Mouse (Mus musculus): Measurements from ENCODE around the gene Gm18336. TPM values are rescaled to one million over a fixed set of nuclear protein-coding genes. Genes with fewer than 3 reads are reported as not detected.
"Not testable (repeated sequence)": the region's sequence is repeated elsewhere in the genome, so short reads cannot be mapped to it uniquely, and the experiment has no call there.

Gm18336 gene
- total RNA-seq (2017) = not detected in 3 replicates

- ATAC-seq (replicated peaks; ENCODE audit: insufficient number of reproducible peaks, low FRiP score, low TSS enrichment, poor library complexity, severe bottlenecking) = not testable (repeated sequence)
Measured at GRCm38 (mm10) chrX:73398636-73399035, at the start of gene Gm18336. Gene Gm18336, minus strand, starts transcription at chrX:73398736.

GRCm38 (mm10) chrX:73441428-73441827, 42.9 kb upstream of the Gm18336 start:
- ATAC-seq (replicated peaks; ENCODE audit: insufficient number of reproducible peaks, low FRiP score, low TSS enrichment, poor library complexity, severe bottlenecking) = no peak

DNA sequence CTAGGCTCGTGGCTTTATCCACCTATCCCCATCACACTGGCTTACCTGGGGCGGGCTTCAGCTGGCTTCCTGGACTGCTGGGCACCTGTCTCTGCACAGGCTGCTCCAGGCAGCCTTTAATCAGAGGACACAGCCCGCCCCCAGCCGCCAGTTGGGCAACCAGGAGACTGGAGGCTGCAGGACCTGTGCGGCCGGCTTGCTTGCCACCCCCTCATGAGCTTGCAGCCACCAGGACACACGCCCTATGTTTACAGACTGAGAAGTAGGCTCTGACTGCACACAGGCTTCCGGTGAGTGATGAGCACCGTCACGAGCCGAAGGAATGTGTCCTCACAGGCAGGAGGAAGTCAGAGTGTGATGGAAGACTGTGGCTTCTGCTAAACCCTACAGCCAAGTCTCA, 36.7 kb upstream of the Gm18336 start, which contains the start of gene Trex2:
Gene Trex2 (minus strand): TSS at position 93 of the 400 bp plus-strand sequence.
- no peak for ATAC-seq (replicated peaks; ENCODE audit: insufficient number of reproducible peaks, low FRiP score, low TSS enrichment, poor library complexity, severe bottlenecking)

- no peak for ATAC-seq (replicated peaks; ENCODE audit: insufficient number of reproducible peaks, low FRiP score, low TSS enrichment, poor library complexity, severe bottlenecking)
Measured at GRCm38 (mm10) chrX:73432850-73433249, 34.3 kb upstream of the Gm18336 start.

GRCm38 (mm10) chrX:73430036-73430435, 31.5 kb upstream of the Gm18336 start:
- no peak for ATAC-seq (replicated peaks; ENCODE audit: insufficient number of reproducible peaks, low FRiP score, low TSS enrichment, poor library complexity, severe bottlenecking)

GRCm38 (mm10) chrX:73412767-73413166, 14.2 kb upstream of the Gm18336 start:
- ATAC-seq (replicated peaks; ENCODE audit: insufficient number of reproducible peaks, low FRiP score, low TSS enrichment, poor library complexity, severe bottlenecking) = no peak

- ATAC-seq (replicated peaks; ENCODE audit: insufficient number of reproducible peaks, low FRiP score, low TSS enrichment, poor library complexity, severe bottlenecking) = no peak
Measured at GRCm38 (mm10) chrX:73410880-73411517, 12.5 kb upstream of the Gm18336 start, which contains the start of gene Zfp92. Gene Zfp92, plus strand, starts transcription at chrX:73411096.

DNA sequence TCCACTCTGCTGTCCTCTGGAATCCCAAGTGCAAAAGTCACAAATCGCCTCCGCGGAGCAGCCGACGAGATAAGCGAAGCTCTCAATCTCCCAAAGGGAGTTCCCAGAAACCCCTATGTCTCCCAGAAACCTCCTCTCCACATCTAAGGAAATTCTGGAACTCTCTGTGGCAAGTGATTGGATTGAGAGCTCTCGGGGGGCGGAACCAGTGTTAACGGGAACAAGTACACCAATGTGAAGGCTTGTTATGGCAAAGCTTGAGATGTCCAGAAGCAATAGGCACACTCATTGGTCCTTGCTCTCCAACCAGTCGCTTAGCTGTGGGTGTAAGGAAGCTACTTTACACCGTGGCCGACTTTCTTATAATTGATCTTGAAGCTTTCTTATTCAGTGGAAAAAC, 3.1 kb upstream of the Gm18336 start:
- no peak for ATAC-seq (replicated peaks; ENCODE audit: insufficient number of reproducible peaks, low FRiP score, low TSS enrichment, poor library complexity, severe bottlenecking)

DNA sequence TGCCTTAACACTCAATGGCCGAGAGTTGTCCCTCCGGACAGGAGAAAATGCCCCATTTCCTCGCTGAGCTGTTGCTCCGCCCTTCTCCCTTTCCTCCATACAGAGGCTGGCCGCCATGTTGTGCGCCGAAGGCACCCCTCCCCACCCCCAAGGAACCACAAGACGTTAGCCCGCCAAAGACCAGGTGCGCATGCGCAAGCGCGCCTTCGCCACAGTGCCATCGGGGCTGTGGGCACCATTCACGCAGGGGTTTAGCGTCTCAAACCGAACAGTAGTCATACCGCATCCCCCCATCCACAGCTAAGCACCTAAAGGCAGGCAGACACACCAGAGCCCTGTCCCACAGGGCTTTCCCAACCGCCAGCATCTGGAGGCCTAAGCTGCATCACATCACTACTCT, 2.4 kb upstream of the Gm18336 start:
- no peak for ATAC-seq (replicated peaks; ENCODE audit: insufficient number of reproducible peaks, low FRiP score, low TSS enrichment, poor library complexity, severe bottlenecking)

DNA sequence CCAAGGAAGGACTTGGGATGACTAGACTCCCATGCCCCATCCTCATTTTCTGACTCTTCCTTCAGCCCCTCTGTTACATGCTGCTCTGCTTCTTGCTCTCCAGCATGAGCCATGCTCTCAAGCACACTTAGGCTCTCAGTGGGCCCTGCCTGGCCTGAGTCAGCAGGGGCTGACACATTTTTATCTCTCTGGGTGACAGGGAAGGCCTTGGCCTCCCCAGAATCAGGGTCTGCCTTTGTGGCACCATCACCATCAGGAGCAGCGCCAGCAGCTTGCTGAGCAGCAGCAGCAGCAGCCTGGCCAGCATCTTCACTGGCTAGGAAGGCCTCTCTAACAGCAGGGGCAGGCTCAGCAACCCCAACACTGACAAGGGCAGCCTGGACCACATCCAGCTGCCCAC, 2.1 kb downstream of the Gm18336 start:
- ATAC-seq (replicated peaks; ENCODE audit: insufficient number of reproducible peaks, low FRiP score, low TSS enrichment, poor library complexity, severe bottlenecking) = no peak

- ATAC-seq (replicated peaks; ENCODE audit: insufficient number of reproducible peaks, low FRiP score, low TSS enrichment, poor library complexity, severe bottlenecking) = no peak
Measured at GRCm38 (mm10) chrX:73391481-73391880, 7.1 kb downstream of the Gm18336 start.

GRCm38 (mm10) chrX:73384924-73385323, 13.6 kb downstream of the Gm18336 start:
- no peak for ATAC-seq (replicated peaks; ENCODE audit: insufficient number of reproducible peaks, low FRiP score, low TSS enrichment, poor library complexity, severe bottlenecking)

DNA sequence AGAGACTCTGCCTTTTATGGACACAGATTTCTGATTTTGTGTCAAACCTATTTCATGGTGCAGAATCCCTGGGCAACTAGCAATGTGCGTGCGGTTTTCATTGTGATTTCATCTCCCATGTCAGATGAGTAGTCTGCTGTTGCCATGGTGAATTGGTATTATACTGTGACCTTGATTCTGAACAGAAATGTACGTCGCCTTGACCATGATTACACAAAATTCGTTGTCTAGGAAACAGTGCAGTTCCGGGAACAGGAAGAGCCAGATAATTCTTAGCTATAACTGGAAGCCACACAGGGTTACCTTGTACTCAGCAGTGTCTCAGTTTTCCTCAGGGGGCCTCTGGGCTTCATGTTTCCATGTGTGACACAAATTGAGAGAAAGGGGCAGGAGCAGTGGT, 14.1 kb downstream of the Gm18336 start:
- no peak for ATAC-seq (replicated peaks; ENCODE audit: insufficient number of reproducible peaks, low FRiP score, low TSS enrichment, poor library complexity, severe bottlenecking)

DNA sequence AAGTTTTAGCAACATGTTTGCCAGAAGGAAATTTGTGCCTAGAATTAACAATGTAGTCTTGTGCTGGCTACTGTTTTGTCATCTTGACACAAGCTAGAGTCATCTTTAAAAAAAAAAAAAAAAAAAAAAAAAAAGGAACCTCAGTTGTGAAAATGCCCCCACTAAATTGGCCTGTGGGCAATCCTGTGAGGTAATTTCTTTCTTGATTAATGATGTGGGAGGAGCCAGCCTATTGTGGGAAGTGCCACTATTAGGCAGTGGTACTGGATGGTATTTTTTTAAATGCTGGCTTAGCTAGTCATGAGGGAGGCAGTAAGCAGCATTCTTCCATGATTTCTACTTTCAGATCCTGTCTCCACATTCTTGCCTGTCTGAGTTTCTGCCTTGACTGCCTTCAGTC, 35.2 kb downstream of the Gm18336 start:
- ATAC-seq (replicated peaks; ENCODE audit: insufficient number of reproducible peaks, low FRiP score, low TSS enrichment, poor library complexity, severe bottlenecking) = no peak

GRCm38 (mm10) chrX:73356719-73357118, 41.8 kb downstream of the Gm18336 start:
- ATAC-seq (replicated peaks; ENCODE audit: insufficient number of reproducible peaks, low FRiP score, low TSS enrichment, poor library complexity, severe bottlenecking) = no peak

DNA sequence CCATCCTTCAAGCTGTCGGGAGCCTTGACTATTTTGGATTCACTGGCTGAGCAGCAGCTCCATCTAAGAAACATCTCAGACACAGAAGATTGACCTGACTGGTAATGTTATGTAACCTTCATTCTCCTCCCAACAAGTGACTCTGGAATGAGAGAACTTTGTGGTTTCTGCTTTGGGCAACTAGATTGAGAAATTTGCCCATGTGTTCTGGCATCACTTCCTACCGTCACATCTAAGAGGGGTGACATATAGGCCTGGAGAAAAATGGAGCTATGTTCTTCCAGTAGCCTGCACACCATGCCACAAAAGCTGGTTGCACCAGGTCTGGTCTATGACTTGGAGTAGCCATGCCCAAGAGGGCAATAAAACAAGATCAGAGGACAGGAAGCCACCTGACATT, 42.4 kb downstream of the Gm18336 start:
- ATAC-seq (replicated peaks; ENCODE audit: insufficient number of reproducible peaks, low FRiP score, low TSS enrichment, poor library complexity, severe bottlenecking) = no peak

Other genes starting within 250 kb of the Gm18336 start
- not detected in 3 replicates for gene Xlr5b, start 249.9 kb downstream of the Gm18336 start, total RNA-seq (2017)
- not detected in 3 replicates for gene DXBay18, start 249.3 kb downstream of the Gm18336 start, total RNA-seq (2017)
- not detected in 3 replicates for gene Spin2d, start 221.7 kb downstream of the Gm18336 start, total RNA-seq (2017)
- gene Xlr3b, start 206.5 kb downstream of the Gm18336 start, total RNA-seq (2017) = 13.7 to 20.2 TPM (median 19.5 TPM) in 3 replicates
- gene Xlr4b, start 184.4 kb downstream of the Gm18336 start, total RNA-seq (2017) = 25.8 to 58.7 TPM (median 33.4 TPM) in 3 replicates
- 2.7 to 6.9 TPM (median 4.8 TPM) in 3 replicates for gene F8a, start 170.4 kb downstream of the Gm18336 start, total RNA-seq (2017)
- 3.9 to 27.0 TPM (median 6.7 TPM) in 3 replicates for gene Xlr4c, start 155.6 kb downstream of the Gm18336 start, total RNA-seq (2017)
- not detected in 3 replicates for gene Xlr3c, start 133.3 kb downstream of the Gm18336 start, total RNA-seq (2017)
- gene Xlr5a, start 105.8 kb downstream of the Gm18336 start, total RNA-seq (2017) = not detected in 3 replicates
- gene Xlr5c, start 105.8 kb downstream of the Gm18336 start, total RNA-seq (2017) = not detected in 3 replicates
- gene Gm45015, start 61.9 kb downstream of the Gm18336 start, total RNA-seq (2017) = not detected in 3 replicates
- 5.9 to 13.7 TPM (median 12.7 TPM) in 3 replicates for gene Zfp275, start 56.1 kb downstream of the Gm18336 start, total RNA-seq (2017)
- gene Zfp92, start 12.4 kb upstream of the Gm18336 start, total RNA-seq (2017) = 0.10 TPM in 1 of 3 replicates, not detected in the others
- gene Trex2, start 36.6 kb upstream of the Gm18336 start, total RNA-seq (2017) = not detected in 3 replicates
- 16.3 to 24.5 TPM (median 18.2 TPM) in 3 replicates for gene Haus7, start 60.3 kb upstream of the Gm18336 start, total RNA-seq (2017)
- not detected in 3 replicates for gene Bgn, start 84.9 kb upstream of the Gm18336 start, total RNA-seq (2017)
- gene Atp2b3, start 104.3 kb upstream of the Gm18336 start, total RNA-seq (2017) = not detected in 3 replicates
- not detected in 3 replicates for gene Dusp9, start 240.7 kb upstream of the Gm18336 start, total RNA-seq (2017)